Mouse (Mus musculus): Measurements from ENCODE around the gene Tnrc6a.

DNA sequence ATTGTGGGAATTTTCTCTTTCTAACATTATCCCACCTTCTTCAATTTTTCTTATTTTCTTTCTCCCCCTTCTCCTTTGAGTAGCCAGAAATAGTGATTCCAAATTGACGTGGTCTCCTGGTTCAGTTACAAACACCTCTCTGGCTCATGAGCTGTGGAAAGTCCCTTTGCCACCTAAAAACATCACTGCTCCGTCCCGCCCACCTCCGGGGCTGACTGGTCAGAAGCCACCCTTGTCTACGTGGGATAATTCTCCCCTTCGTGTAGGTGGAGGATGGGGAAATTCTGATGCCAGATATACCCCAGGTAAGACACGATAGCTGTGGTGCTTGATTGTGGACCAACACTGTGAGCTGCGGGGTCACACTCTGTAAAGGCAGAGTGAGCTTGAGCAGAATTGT lies 66.1 kb downstream of the Tnrc6a start:
- TF ChIP-seq POLR2A (IDR thresholded peaks at IDR 0.05; ENCODE audit: borderline replicate concordance, extremely low read depth, insufficient read depth, insufficient read length, poor library complexity, severe bottlenecking), result no peak
- no peak for TF ChIP-seq CTCF (IDR thresholded peaks at IDR 0.05; ENCODE audit: borderline replicate concordance, extremely low read depth, insufficient read depth, insufficient read length)

Measured in brain, embryonic 14.5 days (tissue).